Mouse (Mus musculus) heart, embryonic 14.5 days (tissue): ENCODE measurements around the gene Cbx5. TPM values are rescaled to one million over a fixed set of nuclear protein-coding genes. Genes with fewer than 3 reads are reported as not detected.

Source experiments
- ATAC-seq: fragments of 200-750 bp; cut with Nextera tagmentation; 2 replicates; pipeline ENCODE4 v1.8.0; 2017; ENCODE audit warnings: low read depth, moderate TSS enrichment; ENCODE audit not compliant: insufficient number of reproducible peaks, insufficient read depth, low FRiP score
- H3K27ac ChIP-seq, 2 experiments: fragments of 200-500 bp in 1 of 2; fragments of 300-500 bp in 1 of 2; sonication (generic) in 1 of 2; replicated peaks in 1 of 2; 2 replicates each; pipeline ENCODE4 v1.5.1; 2012 to 2014; ENCODE audit warnings: low read depth in 2 of 2, low read length in 2 of 2, control low read depth in 1 of 2, mild to moderate bottlenecking in 1 of 2, mixed read lengths in 1 of 2; ENCODE audit not compliant: control insufficient read depth in 1 of 2, insufficient read depth in 1 of 2
- H3K27me3 ChIP-seq: fragments of 300-500 bp; sonication (generic); 2 replicates; pipeline ENCODE4 v1.6.1; 2014; ENCODE audit warnings: mild to moderate bottlenecking, low read length, control low read depth; ENCODE audit not compliant: control insufficient read depth, insufficient read depth
- H3K36me3 ChIP-seq: fragments of 300-500 bp; sonication (generic); 2 replicates; pipeline ENCODE4 v1.6.1; 2014; ENCODE audit warnings: mild to moderate bottlenecking, control low read depth, low read length, mixed read lengths; ENCODE audit not compliant: control insufficient read depth, insufficient read depth
- H3K4me1 ChIP-seq, 2 experiments: fragments of 200-500 bp in 1 of 2; fragments of 300-500 bp in 1 of 2; sonication (generic) in 1 of 2; 2 replicates each; pipeline ENCODE4 v1.6.1; 2012 to 2014; ENCODE audit warnings: low read length in 2 of 2, control low read depth in 1 of 2, mixed read lengths in 1 of 2; ENCODE audit not compliant: control insufficient read depth in 2 of 2, insufficient read depth in 2 of 2
- H3K4me2 ChIP-seq: fragments of 300-500 bp; sonication (generic); 2 replicates; pipeline ENCODE4 v1.6.1; 2014; ENCODE audit warnings: mild to moderate bottlenecking, low read length
- H3K4me3 ChIP-seq, 2 experiments: fragments of 200-500 bp in 1 of 2; fragments of 300-500 bp in 1 of 2; sonication (generic) in 1 of 2; 2 replicates each; pipeline ENCODE4 v1.5.1; 2012 to 2014; ENCODE audit warnings: low read length in 2 of 2, mild to moderate bottlenecking in 2 of 2, control low read depth in 1 of 2, low read depth in 1 of 2, moderate library complexity in 1 of 2; ENCODE audit not compliant: control insufficient read depth in 1 of 2, insufficient read depth in 1 of 2
- H3K9ac ChIP-seq: fragments of 300-500 bp; sonication (generic); 2 replicates; pipeline ENCODE4 v1.6.1; 2014; ENCODE audit warnings: mild to moderate bottlenecking, low read length
- H3K9me3 ChIP-seq: fragments of 300-500 bp; sonication (generic); 2 replicates; pipeline ENCODE4 v1.6.1; 2016; ENCODE audit warnings: low read length, control low read depth; ENCODE audit not compliant: control insufficient read depth
- WGBS: fragments of 180-500 bp; shearing (Covaris S2); extraction: QIAGEN DNeasy Blood & Tissue Kit; methylation state at CpG from one replicate; pipeline ENCODE4 v1.1.7; 2014; 5-methylcytosine and 5-hydroxymethylcytosine counted together
- polyA plus RNA-seq: library from polyadenylated mRNA; unstranded; fragments of >200 nt; fragmentation: Nextera tagmentation; extraction: Ambion mirVana; gene quantifications from 2 replicates; pipeline ENCODE4 v1.2.1, GENCODE M21; 2014

Cbx5 gene
- polyA plus RNA-seq, 1 experiment from 2014 or later: 105 TPM

- Histone ChIP-seq H3K4me1 (peaks cover 10 to 20% of the 10 kb centered on the region in 2 experiments), H3K9ac (peak overlapping the region; percentile 66; the same call in 1 of the 2 replicates), H3K36me3 (no peaks in the 10 kb centered on the region), H3K4me2 (peak overlapping the region; percentile 94), H3K9me3 (no peaks in the 10 kb centered on the region), H3K27ac (no peak overlapping the region), H3K4me3 (peak overlapping the region; percentile 54), H3K27me3 (peaks cover 92% of the 10 kb centered on the region)
- ATAC-seq: no peak
- WGBS: 2% methylated on average over 26 of the region's 26 CpGs
Observed at GRCm38 (mm10) chr15:103169612-103170315, 69.9 kb downstream of the Cbx5 start.

DNA sequence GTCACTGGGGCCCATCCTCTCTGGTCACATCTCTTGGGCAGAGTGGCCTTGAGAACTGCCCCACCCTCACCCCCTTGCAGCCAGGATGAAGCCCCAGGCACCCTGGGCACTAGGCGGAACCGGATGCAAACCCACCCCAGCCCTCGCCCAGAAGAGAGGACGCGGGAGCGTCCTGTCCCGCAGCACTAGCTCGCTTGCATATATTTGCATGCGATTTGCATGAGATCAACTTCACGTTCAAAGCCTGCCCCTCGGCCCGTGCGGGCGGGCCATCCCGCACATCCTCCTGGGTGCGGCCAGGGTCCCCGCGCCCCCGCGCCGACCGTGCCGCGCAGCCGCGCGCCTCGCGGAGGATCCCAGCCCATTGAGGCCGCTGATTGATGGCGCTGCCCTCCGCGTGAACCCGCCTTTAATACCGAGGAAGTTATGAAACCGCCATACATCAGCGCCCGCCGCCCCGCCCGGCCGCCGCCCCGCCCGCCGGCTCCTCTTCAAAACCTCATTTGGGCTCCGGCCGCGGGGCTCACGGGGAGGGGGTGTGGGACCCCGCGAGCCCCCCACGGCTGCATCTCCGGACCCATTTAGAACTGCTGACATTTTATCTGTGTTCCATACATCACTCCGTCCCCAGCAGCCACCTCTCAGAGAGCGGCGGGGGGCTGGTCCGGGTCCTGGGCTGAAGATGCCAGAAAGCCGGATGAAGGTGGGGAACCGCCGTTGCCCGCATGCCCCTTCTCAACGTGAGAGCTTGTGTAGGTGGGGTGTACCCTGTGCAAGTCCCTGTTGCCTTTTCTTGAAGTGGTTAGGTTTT lies 70.6 kb downstream of the Cbx5 start:
- no peak for ATAC-seq
- H3K27ac ChIP-seq: no peak overlapping the region
- H3K27me3 ChIP-seq: peaks cover 85% of the 10 kb centered on the region
- H3K9ac ChIP-seq: peak overlapping the region; percentile 66
- H3K4me1 ChIP-seq: peaks cover 10 to 20% of the 10 kb centered on the region in 2 experiments
- H3K4me3 ChIP-seq: peak overlapping the region; percentile 54
- H3K9me3 ChIP-seq: no peaks in the 10 kb centered on the region
- H3K4me2 ChIP-seq: peak overlapping the region; percentile 94
- WGBS: under 1% methylated on average over 63 of the region's 63 CpGs
- H3K36me3 ChIP-seq: no peaks in the 10 kb centered on the region

DNA sequence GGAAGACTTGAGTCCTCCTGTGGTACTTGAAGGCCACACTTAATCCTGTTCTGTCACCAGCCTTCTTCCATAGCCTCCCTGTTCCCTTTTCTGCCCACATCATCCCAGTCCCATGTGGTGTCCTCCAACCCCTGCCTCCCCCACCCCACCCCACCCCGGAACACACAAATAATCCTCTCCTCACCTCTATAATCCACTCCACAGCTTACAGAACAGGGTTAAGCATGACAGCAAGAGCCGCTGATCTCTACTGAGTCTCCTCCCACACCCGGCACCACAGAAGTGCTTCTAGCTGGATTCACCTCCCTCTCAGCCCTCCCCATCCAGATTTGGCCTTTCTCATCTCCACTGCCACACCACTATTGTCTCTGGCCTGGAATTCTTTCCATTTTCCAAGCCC lies 71.8 kb downstream of the Cbx5 start:
- Histone ChIP-seq H3K9ac (no peak overlapping the region), H3K4me3 (no peak overlapping the region), H3K27ac (no peak overlapping the region), H3K27me3 (peaks cover 73% of the 10 kb centered on the region), H3K9me3 (no peaks in the 10 kb centered on the region), H3K4me1 (peaks cover 12 to 20% of the 10 kb centered on the region in 2 experiments), H3K4me2 (no peak overlapping the region), H3K36me3 (no peaks in the 10 kb centered on the region)
- 5% methylated on average over 3 of the region's 3 CpGs for WGBS
- no peak for ATAC-seq

- WGBS: 25% methylated on average over 6 of the region's 6 CpGs
- H3K27me3 ChIP-seq: peaks cover 66% of the 10 kb centered on the region
- H3K4me1 ChIP-seq: peaks cover 12 to 24% of the 10 kb centered on the region in 2 experiments
- no peak within 1 kb of the TSS for H3K4me2 ChIP-seq
- no peak for ATAC-seq
- no peak within 1 kb of the TSS for H3K27ac ChIP-seq
- no peak within 1 kb of the TSS for H3K9ac ChIP-seq
- H3K4me3 ChIP-seq: no peak within 1 kb of the TSS
- no peaks in the 10 kb centered on the region for H3K36me3 ChIP-seq
- H3K9me3 ChIP-seq: no peaks in the 10 kb centered on the region
Observed at GRCm38 (mm10) chr15:103167042-103167615, 72.5 kb downstream of the Cbx5 start, which contains the start of gene Smug1. Gene Smug1, minus strand, starts transcription at chr15:103167092.

- no peak for ATAC-seq
- Histone ChIP-seq H3K4me2 (no peak overlapping the region), H3K4me1 (peaks cover 12 to 24% of the 10 kb centered on the region in 2 experiments), H3K27me3 (peaks cover 54% of the 10 kb centered on the region), H3K27ac (no peak overlapping the region), H3K4me3 (no peak overlapping the region), H3K9me3 (no peaks in the 10 kb centered on the region), H3K36me3 (no peaks in the 10 kb centered on the region), H3K9ac (no peak overlapping the region)
- 45% methylated on average over 5 of the region's 5 CpGs for WGBS
Observed at GRCm38 (mm10) chr15:103165924-103166323, 73.7 kb downstream of the Cbx5 start.

- no peak for ATAC-seq
- H3K9me3 ChIP-seq: no peaks in the 10 kb centered on the region
- no peaks in the 10 kb centered on the region for H3K36me3 ChIP-seq
- WGBS: under 1% methylated on average over 13 of the region's 13 CpGs
- H3K27me3 ChIP-seq: peaks cover 49% of the 10 kb centered on the region
- H3K9ac ChIP-seq: no peak overlapping the region
- H3K4me2 ChIP-seq: no peak overlapping the region; the same call in 1 of the 2 replicates
- H3K4me1 ChIP-seq: peaks cover 12 to 24% of the 10 kb centered on the region in 2 experiments
- H3K4me3 ChIP-seq: no peak overlapping the region
- H3K27ac ChIP-seq: no peak overlapping the region
Observed at GRCm38 (mm10) chr15:103165379-103165778, 74.2 kb downstream of the Cbx5 start.

DNA sequence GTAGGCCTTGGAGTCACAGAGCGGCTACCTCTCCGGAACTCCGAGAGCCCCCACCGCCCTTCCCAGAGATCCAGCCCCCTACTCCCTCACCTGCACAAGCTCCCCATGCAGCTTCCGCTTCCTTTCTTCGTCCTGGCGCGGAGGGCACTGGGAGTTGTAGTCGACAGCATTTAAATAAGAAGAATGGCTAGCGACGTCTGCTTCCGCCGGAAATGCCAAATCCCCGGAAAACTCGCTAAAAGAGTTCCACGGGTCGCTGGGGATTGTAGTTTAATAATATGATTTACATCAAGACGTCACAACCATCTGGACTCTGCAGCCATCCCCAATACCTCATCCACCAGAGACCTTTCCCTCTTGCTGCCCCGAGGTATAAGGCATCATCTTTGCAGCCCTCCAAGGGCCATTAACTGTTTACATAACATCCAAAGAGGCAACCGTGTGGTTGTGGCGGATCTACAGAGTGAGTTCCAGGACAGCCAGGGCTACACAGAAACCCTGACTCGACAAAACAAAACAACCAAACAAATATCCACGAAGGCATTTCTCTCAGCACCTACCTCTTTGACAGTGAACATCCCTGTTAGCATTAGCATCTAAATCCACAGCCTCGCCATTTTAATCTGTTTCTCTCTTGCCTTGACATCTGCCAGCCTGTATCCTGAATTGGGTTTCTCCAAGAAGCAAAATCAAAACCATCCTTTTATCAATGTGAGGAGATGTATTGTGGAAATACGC lies 76.3 kb downstream of the Cbx5 start:
- Histone ChIP-seq H3K4me1 (peaks cover 4 to 7% of the 10 kb centered on the region in 2 experiments; a peak in 3 of 4 replicates), H3K27me3 (peaks cover 28% of the 10 kb centered on the region), H3K36me3 (no peaks in the 10 kb centered on the region), H3K9ac (peak overlapping the region; percentile 72), H3K9me3 (no peaks in the 10 kb centered on the region), H3K4me2 (peak overlapping the region; percentile 61), H3K4me3 (peak overlapping the region; percentile 66 to 77), H3K27ac (no peak overlapping the region)
- 8% methylated on average over 25 of the region's 25 CpGs for WGBS
- ATAC-seq: peak; percentile 60; the same call in 1 of the 2 replicates
